Mouse (Mus musculus) neural tube, embryonic 13.5 days (tissue): ENCODE results near the gene Cstad. TPM values are rescaled to one million over a fixed set of nuclear protein-coding genes. Genes with fewer than 3 reads are reported as not detected.
A peak's percentile ranks its signal among the peaks of the same experiment; 100 is the strongest.

ENCODE experiments used
- ATAC-seq: fragments of 200-750 bp; cut with Nextera tagmentation; 2 replicates; pipeline ENCODE4 v1.8.0; 2017; ENCODE audit warnings: low read depth, mild to moderate bottlenecking, moderate TSS enrichment, moderate library complexity
- H3K27ac ChIP-seq: fragments of 300-500 bp; sonication (generic); replicated peaks from 2 replicates; pipeline ENCODE4 v1.5.1; 2015; ENCODE audit warnings: moderate library complexity, mild to moderate bottlenecking, inconsistent platforms
- H3K27me3 ChIP-seq: fragments of 300-500 bp; sonication (generic); 2 replicates; pipeline ENCODE4 v1.6.1; 2015; ENCODE audit warnings: mild to moderate bottlenecking, inconsistent platforms
- H3K36me3 ChIP-seq: fragments of 300-500 bp; sonication (generic); 2 replicates; pipeline ENCODE4 v1.6.1; 2015; ENCODE audit warnings: mild to moderate bottlenecking, inconsistent platforms
- H3K4me1 ChIP-seq: fragments of 300-500 bp; sonication (generic); replicated peaks from 2 replicates; pipeline ENCODE4 v1.6.1; 2015; ENCODE audit warnings: inconsistent platforms
- H3K4me2 ChIP-seq: fragments of 300-500 bp; sonication (generic); 2 replicates; pipeline ENCODE4 v1.6.1; 2015; ENCODE audit warnings: inconsistent platforms, mild to moderate bottlenecking, moderate library complexity
- H3K4me3 ChIP-seq: fragments of 300-500 bp; sonication (generic); 2 replicates; pipeline ENCODE4 v1.5.1; 2015; ENCODE audit warnings: mild to moderate bottlenecking, inconsistent platforms
- H3K9ac ChIP-seq: fragments of 300-500 bp; sonication (generic); 2 replicates; pipeline ENCODE4 v1.6.1; 2015; ENCODE audit warnings: moderate library complexity, mild to moderate bottlenecking, inconsistent platforms
- H3K9me3 ChIP-seq: fragments of 300-500 bp; sonication (generic); 2 replicates; pipeline ENCODE4 v1.6.1; 2016; ENCODE audit warnings: inconsistent platforms
- WGBS: fragments of 180-500 bp; shearing (Covaris S2); methylation state at CpG from one replicate; pipeline ENCODE4 v1.1.7; 2015; 5-methylcytosine and 5-hydroxymethylcytosine counted together
- polyA plus RNA-seq: library from polyadenylated mRNA; unstranded; fragments of >200 nt; fragmentation: Nextera tagmentation; extraction: Ambion mirVana; gene quantifications from 2 replicates; pipeline ENCODE4 v1.2.1, GENCODE M21; 2015

Gene Cstad
- polyA plus RNA-seq, 1 experiment from 2014 or later, result 0.98 TPM

GRCm38 (mm10) chr2:30615869-30616268 lies 21.0 kb downstream of the Cstad start:
- H3K9ac ChIP-seq, result no peak overlapping the region
- peaks cover 38% of the 10 kb centered on the region for H3K4me1 ChIP-seq
- no peaks in the 10 kb centered on the region for H3K36me3 ChIP-seq
- WGBS, result 88% methylated on average over 2 of the region's 2 CpGs
- no peaks in the 10 kb centered on the region for H3K27me3 ChIP-seq
- H3K4me3 ChIP-seq, result no peak overlapping the region
- no peaks in the 10 kb centered on the region for H3K9me3 ChIP-seq
- no peak overlapping the region for H3K27ac ChIP-seq
- no peak overlapping the region for H3K4me2 ChIP-seq
- no peak for ATAC-seq

DNA sequence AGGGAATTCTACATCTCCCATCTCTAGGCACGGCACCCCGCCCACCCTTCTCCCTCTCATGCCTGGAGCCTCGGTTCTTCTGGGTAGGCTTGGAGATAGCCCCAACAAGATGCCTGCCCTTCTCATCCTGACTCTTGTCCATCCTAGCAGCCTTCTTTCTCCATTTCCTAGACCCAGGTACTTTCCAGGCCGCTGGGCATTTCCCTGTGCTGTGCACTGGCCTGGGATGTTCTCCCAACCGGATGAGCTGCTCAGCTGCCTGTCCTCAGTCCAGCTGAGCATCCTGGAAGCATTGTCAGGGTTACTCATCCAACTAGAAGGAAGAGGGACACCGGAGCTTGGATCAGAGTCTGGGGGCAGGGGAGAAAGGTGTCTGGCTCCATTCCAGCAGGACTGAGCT lies 21.6 kb downstream of the Cstad start:
- H3K4me2 ChIP-seq, result no peak overlapping the region
- H3K27me3 ChIP-seq, result no peaks in the 10 kb centered on the region
- H3K4me3 ChIP-seq, result no peak overlapping the region
- peaks cover 38% of the 10 kb centered on the region for H3K4me1 ChIP-seq
- no peak overlapping the region for H3K9ac ChIP-seq
- WGBS, result 78% methylated on average over 6 of the region's 6 CpGs
- no peak for ATAC-seq
- H3K36me3 ChIP-seq, result no peaks in the 10 kb centered on the region
- no peaks in the 10 kb centered on the region for H3K9me3 ChIP-seq
- no peak overlapping the region for H3K27ac ChIP-seq

- no peak overlapping the region for H3K4me2 ChIP-seq
- no peak overlapping the region for H3K9ac ChIP-seq
- H3K4me3 ChIP-seq, result no peak overlapping the region
- H3K9me3 ChIP-seq, result no peaks in the 10 kb centered on the region
- no peaks in the 10 kb centered on the region for H3K36me3 ChIP-seq
- 50% methylated on average over 6 of the region's 6 CpGs for WGBS
- peak overlapping the region; percentile 10; the same call in 1 of the 2 replicates for H3K27ac ChIP-seq
- no peaks in the 10 kb centered on the region for H3K27me3 ChIP-seq
- peaks cover 33% of the 10 kb centered on the region for H3K4me1 ChIP-seq
- ATAC-seq, result no peak
These were observed 23.8 kb downstream of the Cstad start for GRCm38 (mm10) chr2:30618487-30619248.

DNA sequence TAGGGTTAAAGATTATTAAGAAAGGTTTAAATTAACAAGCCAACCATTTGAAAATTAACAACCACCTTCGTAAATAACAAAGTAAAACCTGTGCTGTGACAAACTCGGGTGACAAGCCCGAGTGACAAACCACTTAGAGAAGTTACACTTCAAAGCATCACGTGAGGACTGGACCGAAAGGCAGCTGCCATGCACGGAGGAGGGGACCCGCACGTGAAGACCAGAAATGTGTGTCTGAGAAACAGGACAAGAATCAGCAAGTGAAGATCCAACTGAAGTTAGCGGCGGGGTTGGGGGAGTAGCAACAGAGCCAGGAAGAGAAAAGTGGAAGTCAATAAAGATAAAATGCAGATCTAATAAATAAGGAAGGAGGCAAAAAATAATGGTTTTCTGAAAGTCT lies 29.0 kb downstream of the Cstad start:
- Histone ChIP-seq H3K9ac (no peak overlapping the region), H3K27me3 (no peaks in the 10 kb centered on the region), H3K4me1 (peaks cover 18% of the 10 kb centered on the region), H3K9me3 (no peaks in the 10 kb centered on the region), H3K4me3 (no peak overlapping the region), H3K36me3 (no peaks in the 10 kb centered on the region), H3K4me2 (no peak overlapping the region), H3K27ac (no peak overlapping the region)
- WGBS, result 79% methylated on average over 10 of the region's 10 CpGs
- ATAC-seq, result no peak

GRCm38 (mm10) chr2:30625296-30625826 lies 30.5 kb downstream of the Cstad start:
- H3K4me3 ChIP-seq, result no peak overlapping the region
- ATAC-seq, result no peak
- H3K4me1 ChIP-seq, result peaks cover 30% of the 10 kb centered on the region
- H3K9me3 ChIP-seq, result no peaks in the 10 kb centered on the region
- H3K36me3 ChIP-seq, result no peaks in the 10 kb centered on the region
- no peak overlapping the region for H3K4me2 ChIP-seq
- H3K27ac ChIP-seq, result 0 out of 2 replicates have a peak overlapping the region, but pooled peaks have one; percentile 11
- no peak overlapping the region for H3K9ac ChIP-seq
- 74% methylated on average over 6 of the region's 6 CpGs for WGBS
- H3K27me3 ChIP-seq, result no peaks in the 10 kb centered on the region

- no peak overlapping the region for H3K4me2 ChIP-seq
- ATAC-seq, result no peak
- no peaks in the 10 kb centered on the region for H3K36me3 ChIP-seq
- no peaks in the 10 kb centered on the region for H3K27me3 ChIP-seq
- WGBS, result 71% methylated on average over 17 of the region's 17 CpGs
- H3K4me3 ChIP-seq, result no peak overlapping the region
- H3K9me3 ChIP-seq, result no peaks in the 10 kb centered on the region
- H3K4me1 ChIP-seq, result peaks cover 30% of the 10 kb centered on the region
- H3K27ac ChIP-seq, result peak overlapping the region; percentile 11; the same call in 1 of the 2 replicates
- no peak overlapping the region; the same call in 1 of the 2 replicates for H3K9ac ChIP-seq
These were observed 31.3 kb downstream of the Cstad start for GRCm38 (mm10) chr2:30626058-30626675.

DNA sequence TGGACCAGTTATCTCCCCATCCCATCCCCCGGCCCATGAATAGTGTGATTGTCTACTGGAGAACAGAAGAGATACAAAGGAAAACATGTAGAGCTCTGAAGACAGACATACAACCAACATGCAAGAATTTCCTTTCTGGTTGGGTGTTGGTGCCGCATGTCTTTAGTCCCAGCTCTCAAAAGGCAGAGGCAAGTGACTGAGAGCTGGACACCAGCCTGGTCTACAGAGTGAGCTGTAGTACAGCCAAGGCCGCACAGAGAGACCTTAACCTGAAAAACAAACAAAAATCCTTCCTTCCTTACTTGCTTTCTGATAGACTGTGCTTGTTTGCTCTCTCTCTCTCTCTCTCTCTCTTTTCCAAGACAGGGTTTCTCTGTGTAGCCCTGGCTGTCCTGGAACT lies 32.5 kb downstream of the Cstad start:
- 95% methylated on average over 3 of the region's 3 CpGs for WGBS
- Histone ChIP-seq H3K36me3 (no peaks in the 10 kb centered on the region), H3K27ac (no peak overlapping the region), H3K4me2 (no peak overlapping the region), H3K4me1 (peaks cover 33% of the 10 kb centered on the region), H3K4me3 (no peak overlapping the region), H3K27me3 (no peaks in the 10 kb centered on the region), H3K9ac (no peak overlapping the region), H3K9me3 (no peaks in the 10 kb centered on the region)
- ATAC-seq, result no peak

DNA sequence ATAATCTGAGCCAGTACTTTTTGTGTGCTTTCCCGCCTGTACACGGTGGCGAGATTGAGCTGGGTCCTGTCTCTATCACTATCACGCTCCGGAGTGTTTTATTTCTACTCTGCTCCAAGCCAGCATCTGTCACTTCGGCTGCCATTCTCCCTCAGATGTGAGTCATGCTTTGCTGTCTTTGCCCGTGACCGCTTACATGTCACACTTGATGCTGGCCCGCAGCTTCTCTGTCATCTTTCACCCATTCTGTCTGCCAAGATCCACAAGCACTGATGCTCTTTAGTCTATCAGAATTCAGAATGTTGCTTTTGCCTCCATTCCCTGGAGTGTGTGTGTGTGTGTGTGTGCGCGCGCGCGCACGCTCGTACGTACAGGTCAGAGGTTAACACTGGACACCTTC lies 33.5 kb downstream of the Cstad start:
- no peak for ATAC-seq
- no peak overlapping the region for H3K9ac ChIP-seq
- H3K27ac ChIP-seq, result peak overlapping the region; percentile 91
- H3K4me2 ChIP-seq, result no peak overlapping the region
- no peaks in the 10 kb centered on the region for H3K27me3 ChIP-seq
- H3K4me1 ChIP-seq, result peaks cover 33% of the 10 kb centered on the region
- H3K36me3 ChIP-seq, result no peaks in the 10 kb centered on the region
- 94% methylated on average over 17 of the region's 17 CpGs for WGBS
- no peak overlapping the region for H3K4me3 ChIP-seq
- H3K9me3 ChIP-seq, result no peaks in the 10 kb centered on the region

GRCm38 (mm10) chr2:30629038-30629761 lies 34.4 kb downstream of the Cstad start:
- Histone ChIP-seq H3K27ac (peak overlapping the region; percentile 91), H3K27me3 (no peaks in the 10 kb centered on the region), H3K9me3 (no peaks in the 10 kb centered on the region), H3K4me1 (peaks cover 33% of the 10 kb centered on the region), H3K9ac (peak overlapping the region; percentile 39), H3K4me2 (0 out of 2 replicates have a peak overlapping the region, but pooled peaks have one; percentile 0), H3K36me3 (no peaks in the 10 kb centered on the region), H3K4me3 (no peak overlapping the region)
- WGBS, result 38% methylated on average over 14 of the region's 14 CpGs
- ATAC-seq, result peak; percentile 71

- Histone ChIP-seq H3K4me3 (no peak overlapping the region), H3K9me3 (no peaks in the 10 kb centered on the region), H3K27ac (peak overlapping the region; percentile 91), H3K36me3 (no peaks in the 10 kb centered on the region), H3K9ac (peak overlapping the region; percentile 39), H3K27me3 (no peaks in the 10 kb centered on the region), H3K4me2 (no peak overlapping the region), H3K4me1 (peaks cover 33% of the 10 kb centered on the region)
- WGBS, result 66% methylated on average over 4 of the region's 4 CpGs
- ATAC-seq, result peak; percentile 40
These were observed 35.0 kb downstream of the Cstad start for GRCm38 (mm10) chr2:30629860-30630259.

GRCm38 (mm10) chr2:30636266-30636671 lies 41.4 kb downstream of the Cstad start:
- Histone ChIP-seq H3K4me1 (peaks cover 27% of the 10 kb centered on the region), H3K27me3 (no peaks in the 10 kb centered on the region), H3K4me3 (no peak overlapping the region), H3K27ac (peak overlapping the region; percentile 18; the same call in 1 of the 2 replicates), H3K9ac (no peak overlapping the region), H3K9me3 (no peaks in the 10 kb centered on the region), H3K36me3 (no peaks in the 10 kb centered on the region), H3K4me2 (no peak overlapping the region)
- no peak for ATAC-seq
- WGBS, result 78% methylated on average over 5 of the region's 5 CpGs

GRCm38 (mm10) chr2:30637991-30638390 lies 43.2 kb downstream of the Cstad start:
- Histone ChIP-seq H3K4me1 (peaks cover 39% of the 10 kb centered on the region), H3K4me2 (no peak overlapping the region), H3K27me3 (no peaks in the 10 kb centered on the region), H3K36me3 (no peaks in the 10 kb centered on the region), H3K9ac (no peak overlapping the region), H3K27ac (0 out of 2 replicates have a peak overlapping the region, but pooled peaks have one; percentile 13), H3K4me3 (no peak overlapping the region), H3K9me3 (no peaks in the 10 kb centered on the region)
- 86% methylated on average over 6 of the region's 6 CpGs for WGBS
- ATAC-seq, result no peak
